10 mouse cellular contexts compared by ENCODE assay signal in genomic region chr19:57655083-57655482, GRCm38 (mm10). TPM values are rescaled to one million over a fixed set of nuclear protein-coding genes. Genes with fewer than 3 reads are reported as not detected.
DNase-seq lines count a peak whose midpoint lies in the region; ATAC-seq and TF ChIP-seq lines count a peak whose summit lies in the region.
"Had no signal": no experiment of that assay in that cellular context is flagged by ENCODE, and none has a peak within 500 bp of the region (broad histone marks: within the 10 kb centered on the region; RNA-seq: fewer than 3 reads in every experiment).

No protein-coding gene starts in this region.

- peak; percentile 45 to 50 for DNase-seq in cerebellum, adult 18-20 months
- DNase-seq in cerebellum, adult 11-12 months, result no peak
- DNase-seq in midbrain, postnatal 0 days (ENCODE audit: low spot score), result peak; percentile 81
- peak; percentile 31 for DNase-seq in c-Kit-positive CD71-positive TER-119-negative erythroid progenitor cells, embryonic 14.5 days (ENCODE audit: low read depth)
- DNase-seq in heart, postnatal 14 days, result peak; percentile 62 to 75
- peak; percentile 93 for DNase-seq in lung, embryonic 14.5 days
- peak; percentile 69 for DNase-seq in thymus, postnatal 4 days

- no peaks in the 10 kb centered on the region for H3K9me3 ChIP-seq in midbrain, postnatal 0 days (ENCODE audit: low read length)
- no peaks in the 10 kb centered on the region for H3K9me3 ChIP-seq in midbrain, embryonic 16.5 days (replicated peaks; ENCODE audit: control insufficient read depth, low read length, poor library complexity, severe bottlenecking)
- no peaks in the 10 kb centered on the region for H3K9me3 ChIP-seq in lung, embryonic 14.5 days (ENCODE audit: low read depth, low read length)
- H3K9me3 ChIP-seq: heart, embryonic 15.5 days had no signal

- no peaks in the 10 kb centered on the region for H3K4me1 ChIP-seq in midbrain, postnatal 0 days (ENCODE audit: insufficient read depth, low read length)
- H3K4me1 ChIP-seq in midbrain, embryonic 16.5 days (ENCODE audit: control insufficient read depth, insufficient read depth, low read length), result no peaks in the 10 kb centered on the region
- H3K4me1 ChIP-seq in lung, embryonic 14.5 days (ENCODE audit: insufficient read depth), result no peaks in the 10 kb centered on the region
- H3K4me1 ChIP-seq: heart, embryonic 15.5 days had no signal

- H3K4me2 ChIP-seq in midbrain, postnatal 0 days (ENCODE audit: low read depth, low read length, poor library complexity, severe bottlenecking), result no peak overlapping the region
- H3K4me2 ChIP-seq in midbrain, embryonic 16.5 days (ENCODE audit: low read length), result no peak overlapping the region
- no peak overlapping the region for H3K4me2 ChIP-seq in lung, embryonic 14.5 days
- H3K4me2 ChIP-seq: heart, embryonic 15.5 days had no signal

- H3K4me3 ChIP-seq in midbrain, postnatal 0 days (ENCODE audit: low read depth, low read length), result no peak overlapping the region
- no peak overlapping the region for H3K4me3 ChIP-seq in midbrain, embryonic 16.5 days (ENCODE audit: low read depth, low read length)
- no peak overlapping the region for H3K4me3 ChIP-seq in lung, embryonic 14.5 days (ENCODE audit: low read depth, low read length)
- H3K4me3 ChIP-seq: heart, embryonic 15.5 days; myocyte had no signal

- WGBS in midbrain, postnatal 0 days, result 54% methylated on average over 2 of the region's 2 CpGs
- WGBS in midbrain, embryonic 16.5 days, result 64% methylated on average over 2 of the region's 2 CpGs
- 53% methylated on average over 2 of the region's 2 CpGs for WGBS in lung, embryonic 14.5 days

- intact Hi-C loops in heart, postnatal 14 days (cut with DNase I), result loop anchor here (2.0 to 5.0 kb wide), 2 partner anchors 812 to 904 kb away; no protein-coding TSS in a partner anchor

- TF ChIP-seq CTCF in midbrain, postnatal 0 days (IDR thresholded peaks at IDR 0.05), result peak; percentile 94
- peak; percentile 77 for TF ChIP-seq CTCF in lung, embryonic 14.5 days (IDR thresholded peaks at IDR 0.05; ENCODE audit: low read depth)

- H3K9ac ChIP-seq in midbrain, postnatal 0 days (replicated peaks; ENCODE audit: low read length, poor library complexity, severe bottlenecking), result no peak overlapping the region
- H3K9ac ChIP-seq in midbrain, embryonic 16.5 days (ENCODE audit: low read depth, low read length), result no peak overlapping the region
- no peak overlapping the region for H3K9ac ChIP-seq in lung, embryonic 14.5 days
- H3K9ac ChIP-seq: heart, embryonic 15.5 days had no signal

- no peak overlapping the region for H3K27ac ChIP-seq in midbrain, postnatal 0 days (ENCODE audit: low read depth, low read length)
- no peak overlapping the region for H3K27ac ChIP-seq in midbrain, embryonic 16.5 days (ENCODE audit: low read length)
- no peak overlapping the region for H3K27ac ChIP-seq in lung, embryonic 14.5 days (ENCODE audit: low read depth)
- H3K27ac ChIP-seq: heart, embryonic 15.5 days had no signal

- H3K36me3 ChIP-seq in midbrain, postnatal 0 days (ENCODE audit: insufficient read depth, low read length), result peaks cover 6% of the 10 kb centered on the region
- H3K36me3 ChIP-seq in midbrain, embryonic 16.5 days (ENCODE audit: control insufficient read depth, insufficient read depth, low read length), result no peaks in the 10 kb centered on the region
- H3K36me3 ChIP-seq in lung, embryonic 14.5 days (ENCODE audit: insufficient read depth), result peaks cover 39% of the 10 kb centered on the region
- H3K36me3 ChIP-seq: heart, embryonic 15.5 days had no signal

- no peak for ATAC-seq in midbrain, postnatal 0 days (ENCODE audit: low FRiP score)
- no peak for ATAC-seq in midbrain, embryonic 16.5 days
- ATAC-seq in lung, embryonic 14.5 days (ENCODE audit: insufficient read depth), result no peak

- H3K27me3 ChIP-seq in midbrain, postnatal 0 days (ENCODE audit: insufficient read depth, low read length), result no peaks in the 10 kb centered on the region
- H3K27me3 ChIP-seq in midbrain, embryonic 16.5 days (ENCODE audit: control insufficient read depth, insufficient read depth, low read depth, low read length), result no peaks in the 10 kb centered on the region
- H3K27me3 ChIP-seq in lung, embryonic 14.5 days (ENCODE audit: insufficient read depth, low read length), result no peaks in the 10 kb centered on the region
- H3K27me3 ChIP-seq: heart, embryonic 15.5 days had no signal

RNA-seq across cellular contexts. Expression of gene Atrnl1, which starts 44.2 kb away (rescaled TPM):
- total RNA-seq in midbrain, postnatal 0 days (2014; rRNA removed), result 60.5 and 80.5 TPM in 2 replicates
- polyA plus RNA-seq in midbrain, postnatal 0 days (2015; fragmentation: Nextera tagmentation; extraction: Ambion mirVana), result 4.9 and 5.4 TPM in 2 replicates
- polyA plus RNA-seq in midbrain, embryonic 16.5 days (2015; fragmentation: Nextera tagmentation; extraction: Ambion mirVana), result 8.1 and 8.3 TPM in 2 replicates
- total RNA-seq in heart, postnatal 14 days (2021), result 10 to 100 TPM; 19.2 to 21.5 TPM
- polyA plus RNA-seq in lung, embryonic 14.5 days (2014; fragmentation: Nextera tagmentation; extraction: Ambion mirVana), result 7.1 and 7.7 TPM in 2 replicates
